Mouse (Mus musculus): ENCODE measurements around the gene Hba-a1.
"Not testable (repeated sequence)": the region's sequence is repeated elsewhere in the genome, so short reads cannot be mapped to it uniquely, and the experiment has no call there.

- not testable (repeated sequence) for TF ChIP-seq CTCF, POLR2A (IDR thresholded peaks at IDR 0.05; ENCODE audit: insufficient read depth, low read depth, low read length)
These were observed 2.6 kb downstream of the Hba-a1 start for GRCm38 (mm10) chr11:32285887-32286286.

Measured in olfactory bulb, adult 2 months (tissue).